Mouse (Mus musculus): ENCODE data around the gene Sh3bp2. TPM values are rescaled to one million over a fixed set of nuclear protein-coding genes. Genes with fewer than 3 reads are reported as not detected.
A peak's percentile ranks its signal among the peaks of the same experiment; 100 is the strongest.

The Sh3bp2 gene
- polyA plus RNA-seq (2015; fragmentation: Nextera tagmentation; extraction: Ambion mirVana): 17.1 and 25.5 TPM in 2 replicates

DNA sequence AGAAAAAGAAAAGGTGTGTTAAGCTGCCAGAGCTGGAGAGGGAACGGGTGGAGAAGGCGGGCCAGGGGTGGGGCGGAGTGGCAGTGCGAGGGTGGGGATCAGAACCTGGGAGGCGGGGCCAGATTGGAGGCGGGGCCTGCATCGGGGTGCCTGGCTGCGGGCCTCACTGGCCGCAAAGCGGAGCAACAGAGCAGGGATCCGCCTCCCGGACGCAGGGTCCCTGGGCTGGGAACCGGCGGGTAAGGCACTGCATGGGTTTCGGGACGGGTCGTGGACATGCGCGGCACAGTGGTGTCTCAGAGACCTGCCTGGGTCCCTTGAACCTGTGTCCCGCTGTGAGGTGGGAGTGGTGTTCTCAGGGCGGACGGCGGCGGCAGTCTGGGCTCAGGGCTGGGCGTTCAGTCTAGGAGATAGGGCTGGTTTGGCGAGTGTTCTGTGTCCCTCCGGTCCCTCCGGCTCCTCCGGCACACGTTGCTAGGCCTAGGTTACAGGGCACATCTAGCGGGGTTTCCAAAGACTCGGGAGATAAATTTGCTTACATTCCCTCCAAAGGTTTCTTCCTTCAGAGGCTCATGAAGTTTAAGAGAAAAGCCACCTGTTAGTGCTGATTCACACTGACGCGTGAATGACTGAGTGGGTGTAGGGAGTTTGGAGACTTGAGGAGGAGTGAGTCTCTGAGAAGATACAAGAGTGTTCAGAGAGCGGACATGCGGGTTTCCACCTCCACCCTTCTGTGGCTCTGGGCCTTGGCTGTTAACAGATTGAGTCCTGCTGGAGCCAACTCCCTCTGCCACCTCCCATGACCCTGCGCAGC, at the start of gene Sh3bp2:
TSS of gene Sh3bp2 (plus strand) at position 176 of the 814 bp plus-strand sequence.
- H3K4me3 ChIP-seq (ENCODE audit: low read length): peak within 1 kb of the TSS; percentile 58
- H3K27ac ChIP-seq (ENCODE audit: low read depth, low read length): no peak within 1 kb of the TSS
- peak within 1 kb of the TSS; percentile 68 for H3K9ac ChIP-seq (ENCODE audit: low read depth, low read length)
- peaks cover 2% of the 10 kb centered on the region; the same call in 1 of the 2 replicates for H3K4me1 ChIP-seq (ENCODE audit: control insufficient read depth, insufficient read depth, low read depth, low read length)
- peak within 1 kb of the TSS; percentile 84 for H3K4me2 ChIP-seq (ENCODE audit: low read length)
- ATAC-seq: peak; percentile 93
- no peaks in the 10 kb centered on the region for H3K27me3 ChIP-seq (replicated peaks; ENCODE audit: control insufficient read depth, insufficient read depth, low read length)
- 3% methylated on average over 34 of the region's 38 CpGs for WGBS
- no peaks in the 10 kb centered on the region for H3K36me3 ChIP-seq (ENCODE audit: control insufficient read depth, insufficient read depth, low read length)
- no peaks in the 10 kb centered on the region for H3K9me3 ChIP-seq (ENCODE audit: control insufficient read depth, low read length)

DNA sequence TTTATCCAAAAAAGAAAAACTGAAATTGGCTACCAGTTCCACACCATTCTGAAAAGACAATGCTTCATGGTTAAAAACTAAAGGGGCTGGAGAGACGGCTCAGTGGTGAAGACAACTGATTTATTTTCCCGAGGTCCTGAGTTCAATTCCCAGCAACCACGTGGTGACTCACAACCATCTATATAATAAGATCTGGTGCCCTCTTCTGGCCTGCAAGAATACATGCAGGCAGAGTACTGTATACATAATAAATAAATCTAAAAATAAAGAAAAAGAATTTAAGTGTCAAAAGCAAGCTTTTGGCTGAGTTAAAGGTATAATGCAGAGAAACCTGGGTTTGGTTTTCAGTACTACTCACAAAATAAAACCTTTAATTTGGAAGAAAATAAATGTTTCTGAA, 44.7 kb upstream of the Sh3bp2 start:
- H3K4me3 ChIP-seq (ENCODE audit: low read length): no peak overlapping the region
- no peaks in the 10 kb centered on the region for H3K9me3 ChIP-seq (ENCODE audit: control insufficient read depth, low read length)
- WGBS: 79% methylated on average over 3 of the region's 3 CpGs
- no peak overlapping the region for H3K9ac ChIP-seq (ENCODE audit: low read depth, low read length)
- no peaks in the 10 kb centered on the region for H3K4me1 ChIP-seq (ENCODE audit: control insufficient read depth, insufficient read depth, low read depth, low read length)
- no peak overlapping the region for H3K27ac ChIP-seq (ENCODE audit: low read depth, low read length)
- ATAC-seq: no peak
- H3K36me3 ChIP-seq (ENCODE audit: control insufficient read depth, insufficient read depth, low read length): peaks cover 32% of the 10 kb centered on the region
- no peak overlapping the region for H3K4me2 ChIP-seq (ENCODE audit: low read length)
- no peaks in the 10 kb centered on the region for H3K27me3 ChIP-seq (replicated peaks; ENCODE audit: control insufficient read depth, insufficient read depth, low read length)

DNA sequence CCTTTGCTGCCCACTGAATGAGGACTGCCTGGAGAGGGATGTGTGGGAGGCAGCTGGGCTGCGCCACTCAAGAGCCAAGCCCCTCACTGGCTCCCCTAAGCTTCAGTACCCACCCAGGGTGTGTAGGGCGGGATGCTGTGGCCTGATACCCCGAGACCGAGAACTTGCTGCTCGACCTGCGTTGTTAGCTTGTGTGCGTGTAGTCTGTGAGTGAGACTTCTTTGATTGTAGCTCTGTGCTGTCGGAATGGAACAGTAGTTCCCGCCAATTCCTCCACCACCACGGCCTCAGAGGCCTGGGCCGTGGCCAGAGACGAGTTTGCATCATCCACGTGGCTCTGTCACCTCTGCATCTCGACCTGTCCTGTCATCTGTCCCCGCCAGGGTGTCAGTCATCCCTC, 39.9 kb upstream of the Sh3bp2 start:
- Histone ChIP-seq H3K4me3 (ENCODE audit: low read length) (no peak overlapping the region), H3K27ac (ENCODE audit: low read depth, low read length) (no peak overlapping the region), H3K9me3 (ENCODE audit: control insufficient read depth, low read length) (no peaks in the 10 kb centered on the region), H3K4me1 (ENCODE audit: control insufficient read depth, insufficient read depth, low read depth, low read length) (no peaks in the 10 kb centered on the region), H3K4me2 (ENCODE audit: low read length) (no peak overlapping the region), H3K27me3 (replicated peaks; ENCODE audit: control insufficient read depth, insufficient read depth, low read length) (no peaks in the 10 kb centered on the region), H3K36me3 (ENCODE audit: control insufficient read depth, insufficient read depth, low read length) (peaks cover 16% of the 10 kb centered on the region), H3K9ac (ENCODE audit: low read depth, low read length) (no peak overlapping the region)
- 90% methylated on average over 15 of the region's 15 CpGs for WGBS
- ATAC-seq: no peak

DNA sequence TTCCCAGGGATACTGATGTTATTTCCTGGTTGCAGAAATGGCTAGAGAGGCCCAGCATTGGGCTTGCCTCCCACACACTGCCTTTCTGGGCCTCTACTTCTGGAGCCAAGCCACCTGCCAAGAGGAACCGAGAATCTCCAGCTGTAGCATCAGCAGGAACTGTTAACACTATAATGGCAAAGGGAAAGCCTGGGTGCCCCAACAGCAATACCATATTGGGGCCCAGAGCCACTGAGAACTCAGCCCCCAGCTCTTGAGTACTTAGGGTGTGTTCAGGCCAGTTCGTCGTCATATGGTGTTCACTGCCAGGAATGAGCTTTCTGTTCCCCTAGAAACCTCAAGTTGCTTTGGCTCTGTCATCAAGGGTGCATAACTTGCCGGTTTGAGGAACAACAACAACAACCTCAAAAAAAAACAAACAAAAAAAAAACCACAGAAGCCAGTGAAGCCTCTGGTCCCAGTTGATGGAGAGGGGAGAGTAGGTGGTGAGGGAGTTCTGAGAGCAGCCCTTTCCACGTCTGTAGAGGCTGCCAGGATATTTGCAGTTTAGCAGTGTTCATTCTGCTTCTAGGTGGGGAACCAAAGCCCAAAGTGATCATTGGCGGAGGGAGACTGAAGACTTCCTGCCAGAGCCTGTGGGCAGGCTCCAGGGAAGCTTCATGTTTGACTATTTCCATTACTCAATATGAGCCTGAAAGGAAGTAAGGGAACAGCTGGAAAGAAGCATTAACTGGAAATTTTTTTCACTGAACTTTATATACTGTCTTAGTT, 38.1 kb upstream of the Sh3bp2 start:
- Histone ChIP-seq H3K9ac (ENCODE audit: low read depth, low read length) (no peak overlapping the region), H3K27me3 (replicated peaks; ENCODE audit: control insufficient read depth, insufficient read depth, low read length) (no peaks in the 10 kb centered on the region), H3K27ac (ENCODE audit: low read depth, low read length) (no peak overlapping the region), H3K36me3 (ENCODE audit: control insufficient read depth, insufficient read depth, low read length) (peaks cover 14% of the 10 kb centered on the region), H3K4me1 (ENCODE audit: control insufficient read depth, insufficient read depth, low read depth, low read length) (no peaks in the 10 kb centered on the region), H3K4me2 (ENCODE audit: low read length) (no peak overlapping the region), H3K4me3 (ENCODE audit: low read length) (no peak overlapping the region), H3K9me3 (ENCODE audit: control insufficient read depth, low read length) (no peaks in the 10 kb centered on the region)
- no peak for ATAC-seq
- 76% methylated on average over 6 of the region's 6 CpGs for WGBS

DNA sequence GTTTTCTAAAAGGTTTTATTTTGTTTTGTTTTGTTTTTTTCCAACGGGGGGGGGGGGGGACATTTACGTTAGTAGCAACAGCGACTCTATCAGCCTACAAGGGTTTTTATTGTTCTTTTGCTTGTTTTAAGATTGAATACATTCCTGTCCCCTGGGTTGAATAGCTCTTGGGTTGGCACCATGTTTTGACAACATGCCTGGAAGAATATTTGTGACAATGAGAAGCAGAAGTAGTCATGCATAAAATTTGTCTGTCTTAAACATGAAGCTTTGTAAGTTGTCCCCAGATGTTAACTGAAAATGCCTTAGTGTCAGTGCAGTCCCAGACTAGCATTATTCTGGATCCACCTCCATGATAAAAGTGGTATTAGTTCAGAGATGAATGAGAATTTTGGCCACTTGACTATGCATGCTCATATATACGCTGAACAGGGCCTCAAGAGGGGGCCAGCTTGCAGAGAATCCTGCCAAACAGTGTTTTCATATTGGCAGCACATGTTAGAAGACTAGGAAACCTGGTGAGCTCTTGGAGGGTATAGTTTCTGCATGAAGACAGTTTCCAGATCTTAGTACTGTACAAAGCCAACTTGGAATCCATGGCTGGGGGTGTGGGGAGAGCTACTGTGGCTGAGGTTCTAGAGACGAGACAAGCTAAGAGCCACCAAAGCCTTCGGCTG, 36.8 kb upstream of the Sh3bp2 start:
- H3K9ac ChIP-seq (ENCODE audit: low read depth, low read length): no peak overlapping the region
- H3K4me1 ChIP-seq (ENCODE audit: control insufficient read depth, insufficient read depth, low read depth, low read length): no peaks in the 10 kb centered on the region
- no peaks in the 10 kb centered on the region for H3K9me3 ChIP-seq (ENCODE audit: control insufficient read depth, low read length)
- H3K27me3 ChIP-seq (replicated peaks; ENCODE audit: control insufficient read depth, insufficient read depth, low read length): no peaks in the 10 kb centered on the region
- no peak overlapping the region for H3K4me2 ChIP-seq (ENCODE audit: low read length)
- H3K27ac ChIP-seq (ENCODE audit: low read depth, low read length): no peak overlapping the region
- peak; percentile 34; the same call in 1 of the 2 replicates for ATAC-seq
- 66% methylated on average over 6 of the region's 6 CpGs for WGBS
- H3K4me3 ChIP-seq (ENCODE audit: low read length): no peak overlapping the region
- H3K36me3 ChIP-seq (ENCODE audit: control insufficient read depth, insufficient read depth, low read length): peaks cover 14% of the 10 kb centered on the region

DNA sequence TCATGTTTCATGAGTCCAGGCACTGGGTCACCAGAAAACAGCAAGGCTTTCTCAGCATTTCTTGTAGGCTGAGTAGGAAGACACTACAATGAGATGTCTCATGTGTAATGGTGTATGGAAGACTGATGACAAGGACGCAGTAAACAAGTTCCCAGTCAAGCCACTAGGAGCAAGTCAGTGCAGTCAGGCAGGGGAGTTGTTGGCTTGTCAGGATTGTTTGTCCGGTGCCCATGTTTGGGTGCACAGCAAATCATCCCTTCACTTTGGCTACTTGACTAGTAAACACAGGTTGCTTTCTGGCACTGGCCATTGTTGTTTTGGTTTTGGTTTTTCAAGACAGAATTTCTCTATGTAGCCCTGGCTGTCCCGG, 36.2 kb upstream of the Sh3bp2 start:
- Histone ChIP-seq H3K9me3 (ENCODE audit: control insufficient read depth, low read length) (no peaks in the 10 kb centered on the region), H3K27ac (ENCODE audit: low read depth, low read length) (no peak overlapping the region; the same call in 1 of the 2 replicates), H3K27me3 (replicated peaks; ENCODE audit: control insufficient read depth, insufficient read depth, low read length) (no peaks in the 10 kb centered on the region), H3K4me2 (ENCODE audit: low read length) (no peak overlapping the region), H3K9ac (ENCODE audit: low read depth, low read length) (no peak overlapping the region), H3K4me1 (ENCODE audit: control insufficient read depth, insufficient read depth, low read depth, low read length) (no peaks in the 10 kb centered on the region), H3K4me3 (ENCODE audit: low read length) (no peak overlapping the region), H3K36me3 (ENCODE audit: control insufficient read depth, insufficient read depth, low read length) (peaks cover 14% of the 10 kb centered on the region)
- WGBS: 80% methylated on average over 3 of the region's 3 CpGs
- ATAC-seq: peak; percentile 24; the same call in 1 of the 2 replicates

DNA sequence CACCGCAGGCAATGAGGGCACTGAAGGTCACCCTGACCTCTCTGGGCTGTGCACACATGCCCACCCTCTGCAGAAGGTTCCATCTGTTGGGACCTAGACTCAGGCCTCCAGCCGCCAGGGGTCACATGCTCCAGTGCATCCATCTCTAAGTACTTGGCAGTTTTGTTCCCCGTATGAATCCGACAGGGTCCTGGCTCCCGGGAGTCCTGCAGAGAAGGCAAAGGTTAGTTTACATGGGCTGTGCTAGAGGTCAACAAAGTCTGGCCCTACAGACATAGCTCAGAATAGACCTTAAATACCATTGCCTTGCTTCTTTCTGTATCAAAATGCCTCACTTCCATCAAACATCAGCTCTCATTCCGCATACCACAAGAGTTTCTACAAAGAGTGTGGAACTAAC, 28.9 kb upstream of the Sh3bp2 start:
- no peak overlapping the region for H3K9ac ChIP-seq (ENCODE audit: low read depth, low read length)
- H3K9me3 ChIP-seq (ENCODE audit: control insufficient read depth, low read length): no peaks in the 10 kb centered on the region
- no peaks in the 10 kb centered on the region for H3K27me3 ChIP-seq (replicated peaks; ENCODE audit: control insufficient read depth, insufficient read depth, low read length)
- H3K4me2 ChIP-seq (ENCODE audit: low read length): no peak overlapping the region
- H3K27ac ChIP-seq (ENCODE audit: low read depth, low read length): no peak overlapping the region
- ATAC-seq: no peak
- no peaks in the 10 kb centered on the region for H3K4me1 ChIP-seq (ENCODE audit: control insufficient read depth, insufficient read depth, low read depth, low read length)
- H3K36me3 ChIP-seq (ENCODE audit: control insufficient read depth, insufficient read depth, low read length): no peaks in the 10 kb centered on the region
- H3K4me3 ChIP-seq (ENCODE audit: low read length): no peak overlapping the region
- WGBS: 67% methylated on average over 6 of the region's 6 CpGs

DNA sequence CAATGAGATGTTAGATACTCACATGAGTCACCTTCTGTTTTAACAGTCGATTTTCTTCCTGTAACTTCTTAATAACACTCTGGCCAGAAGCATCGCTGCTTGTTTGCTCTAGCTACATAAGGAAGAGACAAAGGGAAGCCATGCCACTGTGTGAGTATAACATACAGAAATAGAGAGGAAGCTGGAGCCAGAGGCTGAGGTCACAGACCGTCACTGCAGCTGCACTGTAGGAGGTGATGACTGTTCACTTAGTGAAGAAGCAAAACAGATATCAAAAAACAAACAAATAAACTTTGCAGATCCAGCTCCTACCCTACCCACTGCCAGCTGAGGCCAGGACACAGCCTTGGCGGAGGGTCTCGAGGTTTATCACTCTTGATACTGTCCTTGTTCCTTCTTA, 24.8 kb upstream of the Sh3bp2 start:
- no peak overlapping the region for H3K27ac ChIP-seq (ENCODE audit: low read depth, low read length)
- no peaks in the 10 kb centered on the region for H3K36me3 ChIP-seq (ENCODE audit: control insufficient read depth, insufficient read depth, low read length)
- 79% methylated on average over 5 of the region's 5 CpGs for WGBS
- no peak for ATAC-seq
- H3K4me1 ChIP-seq (ENCODE audit: control insufficient read depth, insufficient read depth, low read depth, low read length): no peaks in the 10 kb centered on the region
- no peak overlapping the region for H3K4me3 ChIP-seq (ENCODE audit: low read length)
- H3K9me3 ChIP-seq (ENCODE audit: control insufficient read depth, low read length): no peaks in the 10 kb centered on the region
- no peak overlapping the region for H3K9ac ChIP-seq (ENCODE audit: low read depth, low read length)
- H3K4me2 ChIP-seq (ENCODE audit: low read length): no peak overlapping the region
- H3K27me3 ChIP-seq (replicated peaks; ENCODE audit: control insufficient read depth, insufficient read depth, low read length): no peaks in the 10 kb centered on the region

DNA sequence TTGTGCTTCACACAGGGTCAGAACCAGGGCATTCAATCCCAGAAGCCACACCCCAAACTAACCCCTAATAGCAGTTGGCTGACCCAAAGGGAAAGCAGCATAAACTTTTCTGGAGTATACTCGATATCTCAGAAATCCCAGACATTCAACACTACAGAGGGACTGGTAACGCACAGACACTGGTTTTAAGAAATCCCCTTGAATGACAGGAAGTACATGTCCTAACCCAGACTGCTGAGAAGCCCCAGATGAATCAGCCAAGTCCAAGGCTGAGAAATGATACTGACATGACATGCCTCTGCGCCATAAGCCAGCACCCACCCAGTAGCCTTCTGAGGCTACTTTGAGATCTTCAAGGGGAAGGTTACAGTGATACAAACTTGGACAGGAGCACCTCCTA, 24.1 kb upstream of the Sh3bp2 start:
- H3K27ac ChIP-seq (ENCODE audit: low read depth, low read length): no peak overlapping the region
- no peak for ATAC-seq
- H3K9ac ChIP-seq (ENCODE audit: low read depth, low read length): no peak overlapping the region
- no peak overlapping the region for H3K4me3 ChIP-seq (ENCODE audit: low read length)
- H3K9me3 ChIP-seq (ENCODE audit: control insufficient read depth, low read length): no peaks in the 10 kb centered on the region
- H3K36me3 ChIP-seq (ENCODE audit: control insufficient read depth, insufficient read depth, low read length): no peaks in the 10 kb centered on the region
- no peaks in the 10 kb centered on the region for H3K4me1 ChIP-seq (ENCODE audit: control insufficient read depth, insufficient read depth, low read depth, low read length)
- 92% methylated on average over 3 of the region's 3 CpGs for WGBS
- no peaks in the 10 kb centered on the region for H3K27me3 ChIP-seq (replicated peaks; ENCODE audit: control insufficient read depth, insufficient read depth, low read length)
- no peak overlapping the region for H3K4me2 ChIP-seq (ENCODE audit: low read length)
